Mouse (Mus musculus) colon, adult 2 months (tissue): Measurements from ENCODE around the gene Rai1. TPM values are rescaled to one million over a fixed set of nuclear protein-coding genes. Genes with fewer than 3 reads are reported as not detected.

Experiments
- polyA plus RNA-seq: library from polyadenylated mRNA; depleted of rRNA; stranded (reverse); fragments of >200 nt; gene quantifications from 2 replicates; pipeline ENCODE4 v1.2.3, GENCODE M21; 2012; rRNA removed

The Rai1 gene
- 36.2 and 36.6 TPM in 2 replicates for polyA plus RNA-seq

DNA sequence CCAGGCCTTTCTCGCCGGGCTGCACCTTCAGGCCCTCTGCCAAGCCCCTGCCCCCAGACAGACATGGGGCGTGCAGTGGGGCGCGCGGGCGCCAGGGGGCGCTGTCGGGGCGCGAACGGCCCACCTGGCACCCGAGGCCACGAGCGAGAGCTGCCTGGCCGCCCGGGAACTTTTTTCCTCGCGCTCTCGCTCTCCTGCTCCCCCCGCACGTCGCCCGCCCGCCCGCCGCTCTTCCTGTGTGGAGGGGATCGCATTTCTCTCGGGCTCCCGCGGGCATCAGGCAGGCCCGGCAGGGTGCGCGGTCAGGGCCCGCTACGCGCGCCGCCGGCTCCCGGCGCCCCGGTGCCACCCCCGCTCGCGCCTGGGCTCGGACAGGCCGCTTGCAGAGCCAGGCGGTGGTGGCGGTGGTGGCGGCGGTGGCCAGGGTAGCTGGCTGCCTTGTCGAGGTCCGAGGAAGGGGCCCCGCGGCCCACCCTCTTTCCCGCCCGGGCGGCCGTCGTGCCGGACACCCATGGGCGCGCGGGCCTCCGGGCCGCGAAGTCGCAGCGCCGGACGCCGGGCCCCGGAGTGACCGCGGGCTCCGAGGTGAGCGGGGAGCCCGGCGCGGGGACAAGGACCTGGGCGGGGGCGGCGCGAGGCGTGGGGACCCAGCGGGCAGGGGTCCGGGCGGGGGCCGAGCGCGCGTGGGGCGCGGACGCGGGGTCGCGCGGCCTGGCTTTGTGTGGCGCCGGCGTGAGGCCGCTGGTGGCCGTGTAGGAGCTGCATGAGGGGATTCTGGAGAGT is at the start of gene Rai1:
Gene Rai1, plus strand, starts transcription at position 204 of the 783 bp plus-strand sequence.

DNA sequence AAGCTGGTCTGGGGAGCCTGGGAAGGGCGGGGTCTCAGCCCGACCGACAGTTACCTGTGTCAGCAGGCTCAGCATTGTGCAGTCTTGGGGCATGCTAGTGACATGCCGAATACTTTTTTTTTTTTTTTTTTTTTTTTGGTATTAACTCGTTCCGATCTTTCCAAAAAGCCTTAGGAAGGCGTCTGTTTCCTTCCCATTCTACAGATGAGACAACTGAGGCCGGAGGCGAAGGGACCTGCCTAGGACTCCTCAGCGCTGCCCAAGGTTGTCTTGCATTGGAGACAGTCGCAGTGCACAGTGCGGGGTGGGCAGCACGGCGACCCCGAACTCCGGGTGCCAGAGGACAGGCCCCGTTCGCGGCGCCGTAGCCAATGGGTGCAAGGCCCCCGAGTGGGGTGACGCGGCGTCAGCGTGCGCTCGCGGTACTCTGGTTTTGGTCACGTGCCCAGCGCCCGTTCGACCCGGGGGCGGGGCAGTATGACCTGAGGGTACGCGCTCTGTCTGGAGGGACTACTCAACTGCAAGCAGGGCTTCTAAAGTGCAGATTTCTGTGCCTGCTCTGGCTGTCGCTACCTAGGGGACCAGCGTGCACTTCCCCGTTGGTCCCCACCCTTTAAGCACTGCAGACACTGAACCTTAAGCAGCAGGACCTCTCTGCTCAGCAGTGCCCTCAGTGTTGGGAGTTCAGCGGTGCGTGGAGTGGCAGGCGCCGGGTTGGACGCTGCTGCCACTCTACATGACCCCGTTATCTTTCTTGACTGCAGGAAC is 117.8 kb downstream of the Rai1 start, which contains the start of gene Srebf1:
Gene Srebf1, minus strand, starts transcription at position 113 of the 768 bp plus-strand sequence.

Other genes starting within 250 kb of the Rai1 start
- 23.1 and 23.7 TPM in 2 replicates for gene Med9, start 156.8 kb upstream of the Rai1 start, polyA plus RNA-seq
- gene Rasd1, start 140.1 kb upstream of the Rai1 start, polyA plus RNA-seq = 22.7 and 24.5 TPM in 2 replicates
- gene Pemt, start 58.5 kb upstream of the Rai1 start, polyA plus RNA-seq = 16.2 and 21.2 TPM in 2 replicates
- 198 and 220 TPM in 2 replicates for gene Srebf1, start 117.6 kb downstream of the Rai1 start, polyA plus RNA-seq
- gene Tom1l2, start 247.9 kb downstream of the Rai1 start, polyA plus RNA-seq = 78.9 and 103 TPM in 2 replicates
- 0.26 and 0.31 TPM in 2 replicates for gene Drc3, start 248.3 kb downstream of the Rai1 start, polyA plus RNA-seq